Mouse (Mus musculus): ENCODE measurements around the gene Tns4. TPM values are rescaled to one million over a fixed set of nuclear protein-coding genes. Genes with fewer than 3 reads are reported as not detected.

Tns4 gene
- total RNA-seq, 4 experiments from 2014 or later = 0.28 to 1.3 (median 0.31) TPM

Other genes starting within 250 kb of the Tns4 start
- gene Wipf2, start 225.7 kb downstream of the Tns4 start, total RNA-seq (2022) = 10 to 100 TPM; 20.4 to 26.7 (median 23.5) TPM
- gene Cdc6, start 181.5 kb downstream of the Tns4 start, total RNA-seq (2022) = under 1 TPM; 0.20 to 0.95 (median 0.72) TPM
- gene Rara, start 161.5 kb downstream of the Tns4 start, total RNA-seq (2022) = 10 to 100 TPM; 21.3 to 36.8 (median 30.8) TPM
- gene Gjd3, start 106.3 kb downstream of the Tns4 start, total RNA-seq (2022) = not detected
- 1 to 10 TPM; 3.1 to 8.3 (median 6.1) TPM for gene Top2a, start 65.1 kb downstream of the Tns4 start, total RNA-seq (2022)
- gene Igfbp4, start 48.1 kb downstream of the Tns4 start, total RNA-seq (2022) = 100 to 1,000 TPM in 2 of 4 experiments, 10 to 100 TPM in 2; 84.1 to 133 (median 104) TPM
- under 1 TPM; 0.12 to 0.24 (median 0.16) TPM for gene Ccr7, start 65.8 kb upstream of the Tns4 start, total RNA-seq (2022)
- 10 to 100 TPM; 48.9 to 69.5 (median 57.2) TPM for gene Smarce1, start 141.7 kb upstream of the Tns4 start, total RNA-seq (2022)
- 1 to 10 TPM; 1.6 to 3.5 (median 2.2) TPM for gene Krt222, start 154.8 kb upstream of the Tns4 start, total RNA-seq (2022)
- gene Krt24, start 196.0 kb upstream of the Tns4 start, total RNA-seq (2022) = not detected
- gene Krt25, start 233.6 kb upstream of the Tns4 start, total RNA-seq (2022) = not detected
- not detected for gene Krt26, start 248.7 kb upstream of the Tns4 start, total RNA-seq (2022)

All from adrenal gland, adult 8-10 months (tissue).